Mouse (Mus musculus): ENCODE measurements around the gene Glrx5. TPM values are rescaled to one million over a fixed set of nuclear protein-coding genes. Genes with fewer than 3 reads are reported as not detected.

The Glrx5 gene
- total RNA-seq, 2 experiments from 2014 or later: 57.9 to 61.2 TPM

DNA sequence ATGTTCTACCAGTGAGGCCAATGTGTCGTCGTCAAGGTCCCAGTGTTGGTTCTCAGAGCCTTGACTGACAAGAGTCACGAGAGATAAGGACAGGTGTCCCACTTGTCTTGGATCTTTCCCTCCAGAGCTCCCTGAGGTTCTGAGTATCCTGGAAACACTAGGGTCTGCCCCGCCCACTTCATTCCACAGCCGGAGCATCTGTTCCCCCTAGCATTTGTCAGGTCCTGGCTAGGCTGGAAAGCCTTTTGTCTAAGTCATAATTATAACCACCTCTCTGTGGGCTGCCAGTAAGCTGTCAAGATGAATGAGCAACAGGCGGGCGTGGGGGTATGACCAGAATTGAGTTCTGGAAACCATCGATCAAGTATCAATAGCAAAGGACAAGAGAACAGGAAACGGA, 29.3 kb upstream of the Glrx5 start:
- no peak for DNase-seq
- intact Hi-C loops (cut with DNase I): no loop called here

DNA sequence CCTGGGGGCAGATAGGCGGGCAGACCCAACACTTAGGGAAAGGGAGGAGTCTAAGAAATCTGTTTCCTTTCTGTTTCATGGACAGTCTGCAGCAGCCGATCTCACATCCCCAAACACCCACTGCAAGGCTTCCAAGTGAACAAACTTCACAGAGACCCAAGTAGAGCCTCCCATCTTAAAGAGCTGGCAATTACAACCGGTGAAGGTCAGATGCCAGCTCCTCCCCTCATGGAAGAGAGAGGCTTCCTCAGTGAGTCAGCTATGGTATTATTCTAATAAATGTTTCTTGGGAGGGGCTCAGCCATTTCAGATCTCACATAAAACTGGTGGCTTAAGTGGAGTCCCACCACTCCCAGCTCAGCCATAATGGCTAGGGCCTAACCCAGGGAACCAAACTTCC, 28.8 kb upstream of the Glrx5 start:
- intact Hi-C loops (cut with DNase I): no loop called here
- no peak for DNase-seq

DNA sequence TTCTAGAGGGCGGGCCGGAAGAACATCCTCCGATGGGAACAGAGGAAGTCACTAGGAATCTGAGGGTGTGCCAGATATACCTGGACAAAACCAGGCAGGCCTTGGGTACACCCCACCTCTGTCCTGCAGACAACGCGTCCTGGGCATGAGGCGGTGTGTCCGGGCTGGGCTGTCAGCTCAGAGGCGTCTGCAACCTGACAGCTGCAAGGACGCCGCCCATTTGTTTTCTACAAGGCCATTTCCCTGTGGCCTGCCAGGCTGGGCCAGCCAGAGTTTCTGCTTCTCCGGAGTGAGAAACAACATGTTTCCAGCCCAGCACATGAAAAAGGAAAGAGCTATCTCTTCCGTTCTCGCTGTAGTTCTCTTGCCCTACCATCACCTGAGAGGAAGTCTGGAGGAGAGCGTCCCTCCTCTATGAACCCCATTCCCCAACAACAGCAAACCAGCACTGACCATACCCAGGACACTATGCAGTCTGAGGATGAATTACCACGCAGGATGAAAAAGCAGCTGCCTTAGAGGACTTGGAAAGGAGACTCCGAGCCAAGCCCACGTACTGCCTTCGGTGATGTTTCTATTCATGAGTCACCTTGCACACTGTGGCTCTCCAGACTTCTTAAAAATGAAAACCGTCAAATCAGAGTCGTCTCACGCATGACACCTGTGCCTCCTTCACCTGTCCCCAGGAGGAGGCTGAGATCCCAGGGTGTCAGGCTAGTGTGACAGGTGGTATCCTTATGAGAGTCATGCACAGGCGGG, 27.4 kb upstream of the Glrx5 start:
- intact Hi-C loops (cut with DNase I): loop anchor here (5.0 kb wide), 1 partner anchor 48 kb away; no protein-coding TSS in a partner anchor
- DNase-seq: no peak

DNA sequence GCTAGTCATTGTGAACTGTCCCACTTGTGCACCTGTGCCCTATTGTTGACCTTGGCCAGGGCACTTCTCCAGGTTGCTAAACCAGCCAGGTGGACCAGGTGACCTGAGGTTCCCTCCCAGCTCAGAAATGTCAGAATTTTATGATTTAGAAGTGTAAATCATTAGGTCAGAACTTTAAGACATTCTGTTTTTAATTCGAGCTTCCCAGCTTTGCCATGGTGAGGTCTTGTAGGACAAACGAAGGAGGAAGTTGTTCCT, 26.8 kb upstream of the Glrx5 start:
- intact Hi-C loops (cut with DNase I): loop anchor here (5.0 kb wide), 1 partner anchor 48 kb away; no protein-coding TSS in a partner anchor
- DNase-seq: no peak

DNA sequence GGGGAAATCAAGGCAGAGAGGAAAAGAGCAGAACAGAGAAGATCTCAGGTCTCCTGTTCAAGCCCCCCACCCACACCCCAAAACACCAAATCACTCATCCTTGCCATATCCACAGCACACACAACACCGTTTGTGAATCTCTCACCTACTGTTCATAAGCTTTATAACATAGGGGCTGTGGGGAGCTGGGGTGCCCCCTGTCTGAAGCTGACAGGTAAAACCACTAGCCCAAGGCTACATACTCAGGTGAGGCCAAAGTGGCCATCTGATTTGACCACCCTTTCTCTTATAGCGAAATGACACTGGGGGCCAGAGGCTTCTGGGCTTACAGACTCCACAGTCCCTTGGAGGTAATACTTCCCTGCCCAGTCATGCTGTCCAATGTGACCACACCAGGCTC, 24.3 kb upstream of the Glrx5 start:
- DNase-seq: no peak
- intact Hi-C loops (cut with DNase I): loop anchor here (5.0 kb wide), 1 partner anchor 51 kb away; no protein-coding TSS in a partner anchor

DNA sequence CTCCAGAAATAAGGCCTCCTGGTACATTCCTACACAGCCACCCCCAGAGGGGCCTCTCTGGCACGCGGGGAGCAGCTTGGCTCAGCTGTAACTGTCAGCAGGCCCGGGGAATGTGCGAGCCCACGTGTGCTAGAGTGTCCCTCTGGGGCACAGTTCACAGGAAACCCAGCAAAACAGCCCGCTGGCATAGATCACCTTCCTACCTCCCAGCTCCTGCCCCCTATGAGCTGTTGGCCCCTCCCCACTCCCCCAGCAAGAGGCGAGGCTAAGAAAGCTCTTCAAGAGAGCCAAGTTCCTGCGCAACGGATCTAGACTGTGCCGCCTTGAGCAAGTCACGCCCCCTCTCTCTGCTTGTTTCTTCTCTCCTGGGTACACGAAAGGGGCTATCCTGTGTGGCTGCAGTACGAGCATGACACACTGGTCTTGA, 23.7 kb upstream of the Glrx5 start:
- no peak for DNase-seq
- intact Hi-C loops (cut with DNase I): loop anchor here (5.0 kb wide), 1 partner anchor 51 kb away; no protein-coding TSS in a partner anchor

DNA sequence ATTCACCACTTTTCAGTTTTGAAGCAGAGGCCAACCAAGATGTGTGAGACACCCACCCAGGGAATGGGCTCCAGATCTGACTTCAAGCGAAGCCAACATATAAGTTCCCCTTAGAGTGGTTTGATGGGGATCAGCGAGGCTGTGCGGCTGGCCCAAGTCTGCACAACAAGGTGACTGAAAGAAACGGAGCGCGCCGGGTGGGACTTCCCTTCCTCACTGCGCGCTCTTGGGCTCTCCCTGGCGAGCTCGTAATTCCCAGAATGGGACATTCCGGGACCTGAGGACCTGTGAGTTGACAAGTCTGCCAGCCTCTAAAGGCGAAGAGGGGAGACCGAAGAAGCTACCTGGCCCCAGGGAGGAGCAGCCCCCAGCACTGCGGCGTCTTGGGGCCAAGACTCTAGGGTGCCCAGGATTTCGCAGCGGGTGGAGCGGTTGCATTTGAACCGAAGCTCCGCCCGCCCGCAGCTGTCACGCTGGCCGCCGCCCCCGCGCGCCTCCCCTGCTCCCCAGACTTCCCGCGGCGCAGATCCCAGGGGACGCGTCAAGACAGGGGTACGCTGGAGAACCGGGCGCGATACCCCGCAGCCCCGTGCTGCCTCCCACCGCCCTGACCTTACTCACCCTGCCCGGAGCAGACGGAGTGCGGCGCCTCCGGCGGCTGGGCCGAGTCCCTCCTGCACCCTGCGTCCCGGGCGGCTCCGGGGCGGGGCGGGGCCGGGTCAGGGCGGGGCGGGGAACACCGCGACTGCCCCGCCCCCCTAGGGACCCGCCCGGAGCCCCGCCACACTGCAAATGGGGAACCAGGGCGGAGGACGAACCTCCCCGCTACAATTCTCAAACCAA, 22.9 kb upstream of the Glrx5 start, which contains the start of gene Syne3:
TSS of gene Syne3 (minus strand) at position 440 of the 843 bp plus-strand sequence.
- intact Hi-C loops (cut with DNase I): loop anchor here (5.0 kb wide), 1 partner anchor 52 kb away; no protein-coding TSS in a partner anchor
- DNase-seq: peak; percentile 70 to 83

DNA sequence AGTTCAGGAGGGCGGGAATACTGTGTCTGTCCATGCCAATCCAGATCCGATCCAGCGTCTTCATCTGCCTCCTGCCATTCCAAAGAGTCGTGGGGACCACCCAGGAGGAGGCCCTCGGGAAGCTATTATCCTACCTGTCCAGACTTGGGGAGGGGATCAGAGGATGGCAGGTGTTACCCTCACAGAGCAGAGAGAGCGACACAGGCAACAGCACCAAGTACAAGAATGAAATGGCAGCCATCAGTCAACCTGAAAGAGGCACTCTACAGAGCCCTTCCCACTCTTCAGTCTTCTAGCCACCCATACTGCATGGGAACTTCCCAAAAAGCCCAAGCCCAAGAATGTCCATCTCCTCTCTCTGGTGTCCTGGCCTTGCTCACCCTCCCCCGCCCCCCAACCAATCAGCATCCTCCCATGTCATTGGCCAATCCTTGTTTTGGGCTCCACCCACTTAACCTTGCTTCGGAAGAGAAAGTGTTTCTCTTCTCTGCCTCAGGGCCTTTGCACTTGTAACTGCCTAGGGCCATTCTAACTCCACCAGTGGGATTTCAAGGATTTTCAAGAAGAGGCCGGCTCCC, 22.2 kb upstream of the Glrx5 start:
- intact Hi-C loops (cut with DNase I): no loop called here
- no peak for DNase-seq

DNA sequence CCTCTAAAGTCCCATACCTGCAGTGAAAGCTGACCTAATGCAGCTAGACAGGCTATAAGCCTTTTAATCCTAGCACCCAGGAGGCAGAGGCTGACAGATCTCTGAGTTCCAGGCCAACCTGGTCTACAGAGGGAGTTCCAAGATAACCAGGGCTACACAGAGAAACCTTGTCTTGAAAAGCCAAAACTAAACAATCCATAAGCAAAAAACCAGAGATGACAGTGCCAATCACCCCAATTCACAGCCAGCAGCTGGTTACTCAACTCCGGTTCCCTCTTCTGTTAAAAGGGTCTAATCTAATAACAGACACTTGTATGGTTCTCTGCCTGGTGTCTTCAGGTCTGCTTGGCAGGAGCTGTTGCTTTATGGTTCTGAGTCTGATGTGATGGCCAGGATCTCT, 20.9 kb upstream of the Glrx5 start:
- intact Hi-C loops (cut with DNase I): no loop called here
- no peak for DNase-seq

DNA sequence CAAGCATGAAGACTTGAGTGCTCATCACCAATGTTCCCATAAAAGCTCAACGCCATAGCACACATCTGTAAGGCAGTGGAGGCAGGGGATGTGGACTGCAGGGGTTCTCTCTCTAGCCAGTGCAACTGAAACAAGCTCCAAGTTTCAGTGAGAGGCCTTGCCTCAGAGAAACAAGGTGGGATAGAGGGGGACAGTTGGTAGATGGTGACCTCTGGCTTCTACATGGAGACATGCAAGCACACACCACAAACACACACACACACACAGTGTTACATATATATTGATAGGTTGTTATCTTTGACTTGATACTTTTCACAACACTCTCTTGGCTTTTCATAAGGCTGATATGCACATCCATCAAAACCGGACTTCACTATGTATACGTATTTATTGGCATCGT, 20.2 kb upstream of the Glrx5 start:
- intact Hi-C loops (cut with DNase I): no loop called here

DNA sequence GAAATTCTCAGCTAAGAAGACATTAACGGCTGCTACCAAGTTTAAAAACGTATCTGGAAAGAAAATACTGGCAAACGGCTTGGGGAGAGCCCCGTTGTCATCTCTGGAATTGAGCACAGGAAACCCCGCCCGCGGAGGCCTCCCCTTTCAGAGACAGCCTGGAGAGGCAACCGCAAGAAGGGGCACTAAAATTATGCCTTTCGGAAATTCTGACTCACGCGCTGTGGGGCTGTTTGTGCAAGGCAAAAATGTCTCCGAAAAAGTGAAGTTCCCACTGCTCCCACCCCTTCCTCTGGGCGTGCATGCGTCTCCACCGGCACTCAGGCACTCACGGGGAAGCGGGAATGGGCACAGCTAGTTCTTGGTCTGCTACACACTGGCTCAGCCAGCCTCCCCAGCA, 19.4 kb upstream of the Glrx5 start:
- intact Hi-C loops (cut with DNase I): no loop called here
- peak; percentile 62 to 68 for DNase-seq

More for the DNA sequence above, 20.2 kb upstream of the Glrx5 start:
- no peak for DNase-seq

DNA sequence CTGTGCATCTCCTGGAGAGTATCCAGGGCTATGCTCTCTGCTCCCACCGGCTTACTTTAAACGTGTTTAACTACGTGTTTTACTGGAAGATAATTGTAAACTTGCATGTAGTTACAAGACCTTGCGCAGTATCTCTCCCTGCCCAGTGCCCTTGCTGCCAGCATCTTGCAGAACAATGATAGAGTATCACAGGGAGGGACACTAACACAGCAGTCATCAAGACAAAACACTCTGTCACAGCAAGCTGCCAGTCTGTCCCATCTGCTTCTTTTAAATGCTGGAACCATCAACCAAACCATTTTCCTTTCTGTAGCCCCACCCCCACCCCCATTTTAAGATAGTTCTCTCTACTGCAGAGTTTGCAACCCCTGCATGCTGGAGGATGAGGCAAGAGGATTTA, 16.3 kb upstream of the Glrx5 start:
- intact Hi-C loops (cut with DNase I): no loop called here
- no peak for DNase-seq

DNA sequence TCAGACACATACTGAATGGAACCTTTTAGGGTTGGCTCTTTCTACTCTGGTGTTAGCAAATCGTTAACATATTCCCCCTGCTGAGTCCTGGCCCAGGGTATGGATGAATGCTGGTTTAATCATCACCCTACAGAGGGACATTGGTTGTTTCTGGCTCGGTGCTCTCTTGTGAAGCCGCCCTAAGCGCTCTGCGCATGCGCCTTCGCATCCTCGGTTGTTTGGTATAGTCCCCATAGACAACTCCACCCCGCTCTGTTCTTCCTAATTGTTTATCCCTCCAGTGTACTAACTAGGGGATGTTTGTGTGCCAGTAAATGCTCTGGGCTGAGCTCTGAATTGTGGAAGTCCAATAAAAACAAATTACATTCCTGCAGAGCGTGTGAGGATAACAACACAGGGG, 15.8 kb upstream of the Glrx5 start:
- no peak for DNase-seq
- intact Hi-C loops (cut with DNase I): no loop called here

DNA sequence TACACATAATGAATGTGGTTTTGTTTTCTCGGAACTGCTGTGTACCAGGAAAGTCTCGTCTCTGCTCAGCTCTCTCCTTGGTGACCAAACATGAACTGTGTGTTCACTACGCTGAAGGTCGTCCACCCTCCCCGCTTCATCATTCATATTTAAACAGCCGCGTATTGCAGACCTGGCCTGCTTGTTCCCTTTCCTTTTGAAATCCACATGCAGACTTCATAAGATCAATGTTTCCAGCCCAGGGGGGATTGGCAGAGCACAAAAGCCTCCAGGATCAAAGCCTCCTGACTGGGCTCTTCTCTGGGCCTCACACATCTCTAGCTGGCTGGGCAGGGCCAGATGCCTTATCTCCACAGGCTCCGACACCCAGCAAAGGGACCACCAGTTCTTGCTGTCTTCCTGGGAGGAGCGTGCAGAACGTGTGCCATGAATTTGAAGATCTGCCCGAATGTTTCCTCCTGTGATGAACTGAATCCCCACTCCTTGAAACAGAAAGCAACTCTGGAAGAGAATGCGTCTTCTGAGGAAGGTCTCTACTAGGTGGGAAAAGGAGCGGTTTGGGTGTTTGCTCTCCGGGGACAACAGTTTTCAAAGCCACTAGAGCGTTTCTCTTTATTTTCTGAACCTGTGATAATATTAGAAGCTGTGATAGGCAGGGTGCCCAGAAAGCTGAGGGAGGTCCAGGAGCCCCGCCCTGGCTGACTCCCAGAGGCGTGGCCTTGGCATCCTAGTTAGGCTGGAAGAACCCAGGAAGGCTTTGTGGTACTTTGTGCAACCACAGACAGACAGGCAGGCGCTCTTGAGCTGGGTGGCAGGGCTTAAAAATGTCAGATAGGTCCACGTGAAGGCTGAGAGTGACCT, 12.9 kb upstream of the Glrx5 start:
- intact Hi-C loops (cut with DNase I): loop anchor here (10.0 kb wide), 1 partner anchor 195 kb away; no protein-coding TSS in a partner anchor
- DNase-seq: no peak

DNA sequence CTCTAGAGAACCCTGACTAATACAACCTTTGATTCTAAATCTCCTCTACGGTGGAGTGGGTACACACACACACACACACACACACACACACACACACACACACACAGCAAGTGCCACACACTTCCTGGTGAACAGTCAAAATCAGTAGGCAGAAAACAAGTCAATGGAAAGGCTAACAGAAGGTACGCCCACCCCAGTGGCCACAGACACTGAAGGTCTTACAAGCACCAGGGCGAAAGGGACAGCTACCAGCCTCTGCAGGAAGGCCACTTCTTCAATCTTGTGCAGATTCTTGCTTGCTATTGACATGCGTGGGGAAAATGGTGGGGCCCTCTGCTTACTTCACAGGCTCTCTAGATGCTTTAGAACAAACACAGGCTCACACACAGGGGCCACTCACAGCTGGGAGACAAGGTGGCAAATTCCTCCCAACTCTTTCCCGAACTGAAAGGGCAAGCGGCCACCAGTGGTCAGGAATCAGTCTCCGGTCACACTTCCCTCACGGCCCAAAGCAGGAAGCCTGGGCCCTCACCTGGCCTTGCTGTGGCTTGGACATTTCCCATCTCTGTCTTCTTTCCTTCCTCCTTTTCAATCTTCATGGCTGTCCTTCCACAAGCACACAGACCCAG, 10.9 kb upstream of the Glrx5 start:
- intact Hi-C loops (cut with DNase I): loop anchor here (10.0 kb wide), 1 partner anchor 197 kb away; no protein-coding TSS in a partner anchor
- no peak for DNase-seq

DNA sequence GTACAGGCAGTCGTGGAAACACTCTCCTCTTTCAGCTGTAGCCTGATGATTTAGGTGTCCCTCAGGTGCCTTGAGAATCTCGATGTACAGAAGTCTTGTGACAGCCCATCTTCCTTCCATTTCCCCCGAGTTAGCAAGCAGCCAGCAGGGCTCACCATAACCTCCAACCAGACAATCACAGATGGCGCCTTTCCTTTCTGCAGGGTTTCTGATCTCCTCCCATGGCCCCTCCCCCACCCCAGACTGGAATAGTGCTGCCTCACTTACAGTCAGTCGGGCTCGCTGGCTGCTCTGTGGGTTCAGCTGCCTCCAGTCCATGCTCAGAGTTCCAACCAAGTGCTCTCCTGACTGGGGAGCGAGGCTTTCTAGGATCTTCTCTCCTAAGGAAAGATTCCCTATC, 10.3 kb upstream of the Glrx5 start:
- DNase-seq: no peak
- intact Hi-C loops (cut with DNase I): loop anchor here (10.0 kb wide), 1 partner anchor 197 kb away; no protein-coding TSS in a partner anchor

DNA sequence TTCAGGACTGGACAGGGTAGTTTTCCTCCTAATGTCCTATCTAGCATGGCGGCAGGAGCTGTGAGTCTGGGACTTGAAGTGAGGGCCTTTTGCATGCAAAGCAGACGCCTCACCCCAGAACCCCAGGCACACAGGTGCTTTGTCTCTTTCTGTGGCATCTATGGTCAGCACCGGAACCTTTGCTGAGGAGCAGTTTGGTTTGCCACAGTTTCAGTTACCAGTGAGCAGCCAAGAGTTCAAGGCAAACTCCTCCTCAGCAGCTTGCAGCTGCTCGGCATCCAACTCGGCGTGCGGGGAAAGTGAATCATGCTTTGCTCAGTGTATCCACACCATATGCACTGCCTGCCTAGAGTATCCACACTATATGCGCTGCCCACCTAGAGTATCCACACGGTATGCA, 9.7 kb upstream of the Glrx5 start:
- intact Hi-C loops (cut with DNase I): loop anchor here (10.0 kb wide), 1 partner anchor 198 kb away; no protein-coding TSS in a partner anchor
- no peak for DNase-seq

DNA sequence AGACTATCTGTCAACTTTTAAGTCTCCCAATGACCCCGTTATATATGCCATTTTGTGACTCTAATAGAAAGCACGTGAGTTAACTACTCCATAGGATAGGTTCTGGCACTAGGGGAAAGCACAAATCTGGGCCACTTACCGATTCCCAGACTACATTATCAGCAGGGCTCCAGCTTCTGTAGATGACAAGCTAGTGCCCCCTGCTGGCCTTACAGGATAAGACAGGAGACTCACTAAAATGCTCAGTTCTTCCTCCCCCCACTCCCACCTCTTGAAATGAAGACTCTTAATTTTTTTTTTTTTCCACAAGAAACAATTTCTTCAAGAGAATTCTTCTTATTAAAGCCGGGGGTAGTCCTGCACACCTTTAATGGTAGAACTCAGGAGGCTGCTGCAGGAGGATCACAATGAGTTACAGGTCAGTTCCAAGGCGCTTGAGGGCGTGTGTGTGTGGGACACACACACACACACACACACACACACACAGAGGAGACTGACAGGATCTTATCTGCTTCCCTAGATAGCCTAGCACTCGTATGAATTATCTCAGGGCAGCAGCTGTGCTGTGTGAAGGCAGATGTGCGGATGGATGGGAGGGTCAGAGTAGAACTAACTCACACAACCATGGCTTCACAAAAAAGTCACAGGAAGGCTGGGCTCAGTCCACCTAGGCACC, 7.1 kb upstream of the Glrx5 start:
- DNase-seq: peak; percentile 34 to 62
- intact Hi-C loops (cut with DNase I): loop anchor here (1.0 to 10.0 kb wide), 2 partner anchors 73 to 201 kb away; no protein-coding TSS in a partner anchor

All from gastrocnemius, postnatal 36 days (tissue).